Mouse (Mus musculus) cortical plate, adult 2 months (tissue): ENCODE data around the gene Tmem104.

Experiments used
- CTCF ChIP-seq: fragments of 200-500 bp; IDR thresholded peaks from 2 replicates; pipeline ENCODE4 v1.5.1; 2011; ENCODE audit warnings: mild to moderate bottlenecking, control low read depth, low read length; ENCODE audit not compliant: insufficient read depth; ENCODE audit errors: extremely low read depth
- POLR2A ChIP-seq: fragments of 200-500 bp; IDR thresholded peaks from 2 replicates; pipeline ENCODE4 v1.6.1; 2011; ENCODE audit warnings: mild to moderate bottlenecking, low read length, control low read depth; ENCODE audit not compliant: insufficient read depth; ENCODE audit errors: extremely low read depth

DNA sequence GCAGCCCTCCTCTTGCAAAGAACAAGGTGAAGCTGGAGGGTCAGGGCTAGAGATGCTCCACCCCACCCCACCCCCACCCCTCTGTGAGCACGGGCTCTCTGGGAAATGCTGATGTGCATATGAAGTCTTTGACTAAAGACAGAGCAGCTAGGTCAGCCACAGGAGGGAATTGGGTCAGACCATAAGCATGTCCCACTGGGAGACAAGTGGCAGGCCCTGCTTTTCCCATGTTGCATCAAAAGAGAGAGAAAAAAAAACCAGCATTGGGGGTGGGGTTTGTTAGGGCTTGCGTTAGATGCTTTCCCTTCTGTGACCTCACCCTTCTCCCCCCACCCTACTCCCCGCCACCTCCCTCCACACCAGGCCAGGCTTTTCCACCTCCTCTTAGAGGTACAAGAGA, 60.0 kb downstream of the Tmem104 start:
- no peak for TF ChIP-seq CTCF
- no peak for TF ChIP-seq POLR2A
